Mouse (Mus musculus): Measurements from ENCODE around the gene A630001G21Rik.

Gene A630001G21Rik

DNA sequence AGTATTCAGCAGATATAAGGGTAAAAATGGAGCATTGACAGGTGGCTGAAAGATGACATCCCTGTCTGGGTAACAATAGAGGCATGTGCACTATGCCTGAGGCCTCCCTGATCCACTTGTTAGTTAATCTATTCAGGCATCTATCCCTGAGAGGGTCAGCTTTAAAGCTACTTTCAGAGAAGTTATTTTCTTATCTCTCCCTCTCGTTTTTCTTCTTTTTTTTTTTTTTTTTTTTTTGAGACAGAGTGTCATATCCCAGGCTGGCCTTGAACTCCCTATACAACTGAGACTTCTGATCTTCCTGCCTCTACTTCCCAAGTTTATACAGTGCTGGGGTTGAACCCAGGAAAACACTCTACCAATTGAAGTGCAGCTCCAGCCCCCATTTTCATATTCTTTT, 10.7 kb downstream of the A630001G21Rik start:
- DNase-seq (ENCODE audit: low spot score), result no peak

DNA sequence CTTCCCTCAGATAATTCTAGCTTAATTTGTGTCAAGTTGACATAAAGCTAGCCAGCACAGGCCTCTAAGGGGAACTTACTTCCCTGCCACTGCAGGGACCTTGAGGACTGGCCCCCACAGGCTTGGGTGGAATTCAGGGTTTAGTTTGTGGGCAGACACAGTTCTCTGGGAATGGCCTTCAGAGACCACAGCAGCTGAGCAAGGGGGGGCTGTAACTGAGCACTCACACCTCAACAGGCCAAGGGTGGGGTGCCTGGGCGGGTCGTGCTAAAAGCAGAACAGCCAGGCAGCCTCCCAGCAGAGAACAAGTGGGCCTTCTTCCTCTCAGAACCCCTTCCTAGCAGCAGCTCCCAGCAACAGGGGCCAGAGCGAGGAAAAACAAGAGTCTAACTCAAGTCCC, 12.3 kb downstream of the A630001G21Rik start:
- no peak for DNase-seq (ENCODE audit: low spot score)

DNA sequence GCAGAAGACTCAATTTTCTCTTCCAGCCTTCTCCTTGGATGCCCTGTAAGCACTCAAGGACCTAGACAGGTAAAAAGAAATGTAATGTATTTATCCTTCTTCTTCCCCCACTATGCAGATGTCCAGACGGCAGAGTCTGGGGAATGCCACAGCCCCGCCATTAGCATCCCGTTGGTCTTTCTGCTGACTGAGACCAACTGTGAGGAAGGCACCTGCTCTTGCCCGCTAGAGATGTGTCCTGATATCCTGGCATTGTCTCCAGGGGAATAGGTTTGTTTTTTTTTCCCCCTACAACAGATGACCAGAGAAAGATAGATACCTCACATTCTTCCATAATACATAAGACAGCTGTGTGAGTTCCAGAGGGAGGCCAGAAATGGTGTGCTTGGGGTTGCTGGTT, 14.2 kb downstream of the A630001G21Rik start:
- no peak for DNase-seq (ENCODE audit: low spot score)

DNA sequence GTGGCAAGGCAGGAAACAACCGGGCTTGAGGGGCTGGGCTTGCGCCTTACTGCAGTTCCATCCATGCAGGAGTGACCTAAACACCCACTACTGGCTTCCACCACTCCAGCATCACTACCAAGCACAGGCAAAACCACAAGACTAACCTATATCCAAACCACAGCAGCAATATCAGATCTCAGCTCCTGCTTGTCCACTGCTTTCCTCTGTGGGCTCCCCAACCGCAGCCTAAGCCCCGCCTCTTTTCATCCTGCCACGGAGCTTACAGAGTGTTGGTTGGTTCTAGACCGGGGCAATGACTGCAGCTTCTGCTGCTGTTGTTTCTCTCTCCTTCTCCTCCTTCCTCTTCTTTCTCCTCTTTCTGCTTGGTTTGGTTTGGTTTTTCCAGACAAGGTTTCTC, 15.1 kb downstream of the A630001G21Rik start:
- DNase-seq (ENCODE audit: low spot score), result no peak

DNA sequence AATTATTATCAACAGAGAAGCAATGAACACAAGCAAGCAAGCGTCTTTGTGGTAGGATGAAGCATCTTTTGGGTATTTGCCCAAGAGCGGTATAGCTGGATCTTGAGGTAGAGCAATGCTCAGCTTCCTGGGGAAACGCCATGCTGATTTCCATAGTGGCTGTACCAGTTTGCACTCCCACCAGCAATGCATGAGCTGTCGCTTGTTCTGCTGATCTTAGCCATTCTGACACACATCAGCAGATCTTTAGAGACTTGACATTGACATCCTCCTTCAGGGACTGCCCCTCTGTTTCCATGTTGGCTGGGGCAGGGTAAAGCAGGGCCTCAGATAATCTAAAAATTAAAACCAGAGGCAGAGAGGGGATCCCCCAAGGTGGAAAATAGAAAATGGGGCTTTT, 16.8 kb downstream of the A630001G21Rik start:
- no peak for DNase-seq (ENCODE audit: low spot score)

DNA sequence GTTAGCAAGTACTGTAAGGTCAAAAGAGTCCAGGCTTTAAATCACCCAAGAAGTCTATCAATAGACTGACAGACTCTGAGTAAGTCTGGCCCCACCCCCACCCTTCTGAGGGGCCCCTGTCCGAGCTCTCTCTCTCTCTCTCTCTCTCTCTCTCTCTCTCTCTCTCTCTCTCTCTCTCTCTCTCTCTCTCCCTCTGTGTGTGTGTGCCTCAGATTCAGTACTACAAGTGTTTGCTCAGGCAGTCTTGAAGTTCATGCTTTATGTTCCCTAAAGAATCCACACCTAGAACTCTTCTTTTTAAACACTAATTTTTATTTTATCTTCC, 19.5 kb downstream of the A630001G21Rik start:
- DNase-seq (ENCODE audit: low spot score), result no peak

DNA sequence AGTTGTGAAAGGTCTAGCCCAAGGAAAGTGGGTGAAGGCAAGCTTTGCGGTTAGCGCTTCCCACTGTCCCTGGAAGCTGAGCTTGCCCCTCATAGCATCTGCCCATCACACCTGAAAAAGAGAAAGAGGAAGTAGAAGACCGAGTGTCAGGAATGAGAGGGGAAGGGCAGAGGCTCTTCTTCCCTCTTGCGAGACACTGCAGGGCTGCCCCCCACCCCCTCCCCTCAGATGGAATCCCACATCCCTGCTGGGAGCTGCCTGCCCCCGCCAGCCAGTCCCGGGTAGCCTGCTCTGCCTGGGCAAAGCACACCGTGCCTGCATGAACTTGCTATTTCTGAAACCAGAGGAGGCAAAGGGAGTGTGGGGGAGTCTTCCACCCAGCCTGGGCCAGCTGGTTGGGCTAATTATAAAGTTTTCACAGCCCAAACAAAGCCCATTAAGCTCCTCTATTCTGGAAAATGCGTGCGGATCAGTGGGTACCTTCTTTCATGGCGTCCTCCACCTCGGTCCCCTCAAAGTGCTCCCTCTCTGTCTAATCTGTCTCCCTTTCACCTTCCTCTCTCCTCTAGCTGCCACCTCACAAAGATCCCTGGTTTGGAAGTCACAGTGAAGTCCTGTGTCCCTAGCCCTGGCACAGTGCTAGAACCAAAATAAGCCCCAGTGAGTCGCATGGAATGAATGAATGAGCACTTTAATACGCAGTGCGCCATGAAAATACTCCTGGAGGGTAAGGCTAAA, 20.0 kb downstream of the A630001G21Rik start:
- DNase-seq (ENCODE audit: low spot score), result no peak

DNA sequence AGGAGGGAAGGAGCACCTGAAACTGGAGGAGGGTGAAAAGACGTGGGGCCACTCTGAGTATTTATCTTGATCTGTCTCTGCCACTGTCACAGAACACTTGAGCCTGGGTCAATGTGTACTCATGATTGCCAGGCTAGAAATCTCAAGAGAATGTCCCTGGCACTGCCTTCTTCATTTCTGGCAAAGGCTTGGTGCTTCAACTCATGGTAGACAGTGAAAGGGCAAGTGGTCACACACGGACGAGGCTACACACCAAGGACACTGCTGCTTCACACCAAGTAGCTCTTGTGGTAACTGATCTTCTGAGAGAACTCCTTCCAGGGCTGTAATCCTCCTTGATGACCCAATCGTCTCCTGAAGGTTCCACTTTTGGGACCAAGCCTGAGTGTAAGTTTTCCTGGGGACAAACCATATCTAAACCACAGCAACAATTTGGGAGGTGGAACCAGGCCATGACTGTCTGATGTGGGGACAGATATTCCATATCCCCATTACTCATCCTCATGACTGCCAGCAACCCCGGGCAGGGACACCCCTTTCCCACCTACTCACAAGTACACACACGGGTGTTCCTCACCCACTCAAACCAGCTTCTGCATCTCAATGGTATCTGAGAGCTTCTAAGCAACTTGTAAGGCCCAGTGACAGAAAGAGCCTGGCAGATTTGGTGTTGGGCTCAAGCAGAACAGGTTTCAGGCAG, 20.8 kb downstream of the A630001G21Rik start:
- DNase-seq (ENCODE audit: low spot score), result no peak

DNA sequence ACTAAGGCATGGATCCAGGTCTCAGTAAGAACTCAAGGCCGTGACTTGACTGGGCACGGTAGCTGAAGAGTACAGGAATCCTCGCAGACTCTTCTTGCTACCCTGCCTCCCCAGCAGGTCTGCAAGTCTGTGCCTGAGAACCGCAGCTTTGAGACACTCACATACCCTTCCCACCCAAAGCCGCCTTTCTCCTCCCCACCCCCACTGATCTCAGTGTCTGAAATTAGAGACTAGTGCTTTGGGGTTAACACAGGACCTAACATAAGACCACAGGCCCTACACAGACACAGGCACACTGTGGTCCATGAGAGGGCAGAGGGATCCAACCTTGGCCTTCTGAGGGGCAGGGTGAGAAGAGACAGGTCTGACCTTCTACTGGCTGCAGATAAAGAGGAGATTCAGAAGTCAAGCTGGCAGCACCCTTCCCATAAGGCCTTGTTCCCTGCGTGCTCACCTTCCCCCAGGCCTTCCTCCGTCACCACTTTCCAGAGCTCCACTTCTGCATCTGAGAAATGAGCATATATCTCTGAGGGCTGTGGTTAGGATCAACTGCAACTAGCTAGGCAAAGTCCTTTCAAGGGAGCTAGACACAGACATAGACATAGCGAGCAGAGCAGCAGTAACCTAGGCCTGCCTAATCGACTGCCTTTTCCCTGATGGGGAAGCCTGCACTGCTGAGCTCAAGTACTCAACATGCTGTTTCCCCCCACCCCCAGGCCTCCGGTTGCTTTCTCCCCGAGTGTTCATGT, 26.3 kb downstream of the A630001G21Rik start:
- no peak for DNase-seq (ENCODE audit: low spot score)

DNA sequence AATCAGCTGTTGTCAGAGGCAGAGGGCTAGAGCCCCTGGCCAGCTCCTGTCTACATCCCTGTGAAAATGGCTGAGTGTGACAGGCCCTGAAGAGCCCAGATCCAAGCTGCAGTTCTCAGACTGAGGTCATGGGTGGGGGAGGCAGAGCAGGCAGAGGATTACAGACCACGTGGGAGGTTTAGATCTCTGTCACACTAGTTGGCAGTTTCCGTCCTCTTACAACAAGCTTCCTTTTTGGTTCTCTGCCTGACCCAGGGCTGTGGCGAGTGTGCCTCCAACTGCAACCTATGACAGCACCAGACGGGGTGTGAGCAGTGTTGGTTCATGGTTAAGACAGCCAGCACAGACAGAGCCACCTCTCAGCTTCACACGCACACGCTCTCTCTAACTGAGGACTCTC, 26.9 kb downstream of the A630001G21Rik start:
- no peak for DNase-seq (ENCODE audit: low spot score)

DNA sequence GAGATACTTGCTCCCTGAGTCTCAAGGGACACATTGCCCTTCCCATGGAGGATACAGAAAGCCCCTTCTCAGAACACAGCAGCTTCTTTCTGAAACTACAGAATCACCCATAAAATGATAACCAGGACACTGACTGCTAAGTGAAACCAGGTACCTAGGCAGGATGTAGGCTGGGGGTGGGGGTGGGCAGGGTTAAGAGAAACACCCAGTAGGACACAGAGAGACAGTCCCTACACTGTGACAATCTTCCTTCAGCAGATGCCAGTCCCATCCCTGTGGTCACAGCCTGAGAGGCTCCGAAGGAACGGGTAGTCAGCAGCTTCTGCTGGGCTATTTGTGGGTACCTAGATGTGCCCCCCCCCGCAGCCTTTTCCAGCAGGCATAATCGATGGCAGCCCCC, 27.8 kb downstream of the A630001G21Rik start:
- no peak for DNase-seq (ENCODE audit: low spot score)

DNA sequence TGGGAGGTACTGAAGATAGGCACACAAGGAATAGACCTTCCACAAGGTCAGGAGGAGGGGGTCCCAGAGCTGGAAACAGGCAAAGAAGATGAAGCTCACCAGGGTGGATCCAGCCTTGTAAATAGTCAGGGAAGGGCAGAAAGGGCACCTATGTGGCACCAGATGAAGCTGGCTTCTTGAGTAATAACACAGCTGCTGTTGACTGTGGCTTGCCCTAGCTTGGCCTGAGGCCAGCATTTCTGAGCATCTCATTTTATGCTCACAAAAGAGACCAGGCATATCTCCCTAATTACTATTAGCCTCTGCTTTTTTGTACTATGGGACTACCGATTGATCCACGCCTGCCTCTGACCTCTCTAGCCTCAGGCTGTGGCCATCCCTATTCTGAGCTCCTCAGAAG, 28.6 kb downstream of the A630001G21Rik start:
- no peak for DNase-seq (ENCODE audit: low spot score)

DNA sequence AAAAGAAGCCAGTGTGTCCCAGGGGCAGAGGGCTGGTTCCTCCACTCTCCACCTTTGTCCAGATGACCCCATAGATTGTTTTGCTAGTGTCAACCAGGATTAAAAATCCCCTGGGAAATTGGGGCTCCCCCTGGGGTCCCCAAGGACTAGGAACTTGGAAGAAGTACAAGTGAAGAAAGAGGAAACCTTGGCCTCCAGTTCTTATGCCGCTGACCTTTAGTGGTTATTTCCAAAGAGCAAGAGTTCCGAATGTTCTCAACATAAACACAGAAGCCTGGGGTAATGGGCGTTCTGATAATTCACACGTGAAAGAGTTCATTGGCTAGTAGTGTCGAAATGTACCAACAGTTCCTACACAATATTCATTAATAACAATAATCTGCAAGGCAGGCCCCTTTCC, 31.9 kb downstream of the A630001G21Rik start:
- DNase-seq (ENCODE audit: low spot score), result no peak

DNA sequence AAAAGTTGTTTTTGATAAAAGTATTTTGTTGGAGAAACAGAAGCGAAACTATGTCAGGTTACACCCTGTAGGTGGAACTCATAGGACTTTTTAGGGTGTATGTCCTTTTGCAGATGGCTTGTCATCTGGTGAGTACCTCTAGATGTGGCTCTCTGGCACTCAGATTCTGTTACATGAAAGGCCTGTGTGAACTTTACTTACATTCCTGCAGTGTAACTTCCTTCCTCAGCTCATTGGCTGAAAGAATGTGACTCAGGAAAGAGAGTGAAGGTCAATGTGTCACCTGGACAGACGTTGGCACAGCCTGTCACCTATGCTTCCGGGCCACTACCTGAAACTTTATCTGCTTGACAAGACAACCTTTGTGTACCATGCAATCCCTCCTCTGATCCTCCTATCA, 33.9 kb downstream of the A630001G21Rik start:
- DNase-seq (ENCODE audit: low spot score), result no peak

DNA sequence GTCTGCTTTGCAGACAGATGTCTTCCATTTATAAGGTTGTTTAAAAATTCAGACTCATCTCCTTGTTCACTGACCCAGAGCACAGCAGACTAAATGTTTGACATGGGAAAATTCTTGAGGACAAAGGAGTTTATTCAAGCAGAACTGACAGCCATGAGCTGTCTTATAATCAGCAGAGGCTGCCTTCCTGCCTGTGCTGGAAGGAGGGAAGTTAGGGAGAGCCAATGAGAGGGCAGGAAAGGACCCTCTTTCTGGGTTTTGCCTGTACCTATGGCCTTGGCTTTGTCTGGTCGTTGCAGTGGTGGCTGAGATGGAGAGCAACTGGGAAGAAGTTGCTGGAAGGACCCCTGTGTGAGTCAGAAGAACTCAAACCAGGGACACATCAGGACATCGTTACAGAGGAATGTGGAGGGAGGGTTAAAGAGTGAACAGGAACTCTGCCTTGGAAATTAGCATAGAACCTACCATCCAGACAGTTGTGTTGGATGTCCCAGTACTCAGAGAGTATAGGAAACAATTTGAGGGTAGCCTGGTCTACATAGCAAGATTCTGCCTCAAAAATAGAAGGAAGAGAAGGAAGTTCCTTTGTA, 35.4 kb downstream of the A630001G21Rik start:
- no peak for DNase-seq (ENCODE audit: low spot score)

DNA sequence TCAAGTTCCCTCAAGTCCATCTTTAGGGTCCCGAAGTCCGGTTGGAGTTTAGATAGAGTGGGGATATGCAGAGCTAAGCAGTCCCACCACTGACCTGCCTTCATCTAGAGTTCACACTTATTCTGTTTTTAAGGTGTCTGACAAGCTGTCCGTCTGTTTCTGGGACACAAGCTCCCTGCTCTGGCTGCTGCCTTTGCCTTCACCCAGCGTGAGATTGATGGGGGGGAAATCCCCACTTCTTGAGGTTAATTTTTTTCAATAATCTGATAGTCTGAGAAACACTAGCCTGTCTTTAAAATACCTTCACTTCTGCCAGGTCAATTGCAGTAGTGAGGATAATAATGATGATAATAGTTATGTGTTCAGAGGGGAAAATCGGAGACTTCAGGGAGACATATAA, 36.1 kb downstream of the A630001G21Rik start:
- DNase-seq (ENCODE audit: low spot score), result no peak

DNA sequence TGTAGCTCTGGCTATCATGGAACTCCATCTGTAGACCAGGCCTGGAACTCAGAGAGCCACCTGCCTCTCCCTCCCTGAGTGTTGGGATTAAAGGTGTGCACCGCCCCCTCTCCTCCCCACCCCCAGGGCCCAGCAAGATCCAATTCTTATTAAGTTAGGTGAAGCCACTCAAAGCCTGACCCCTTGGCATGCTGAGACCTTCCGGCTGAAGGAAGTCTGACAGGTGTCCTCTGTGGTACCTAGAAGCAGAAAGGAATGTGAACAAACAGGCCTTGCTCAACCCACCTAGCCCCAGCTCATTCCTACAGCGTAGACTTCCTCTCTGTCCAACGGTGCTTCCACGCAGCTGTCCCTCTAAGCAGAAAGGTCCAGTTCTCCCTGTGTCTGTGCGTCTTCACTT, 37.5 kb downstream of the A630001G21Rik start:
- no peak for DNase-seq (ENCODE audit: low spot score)

DNA sequence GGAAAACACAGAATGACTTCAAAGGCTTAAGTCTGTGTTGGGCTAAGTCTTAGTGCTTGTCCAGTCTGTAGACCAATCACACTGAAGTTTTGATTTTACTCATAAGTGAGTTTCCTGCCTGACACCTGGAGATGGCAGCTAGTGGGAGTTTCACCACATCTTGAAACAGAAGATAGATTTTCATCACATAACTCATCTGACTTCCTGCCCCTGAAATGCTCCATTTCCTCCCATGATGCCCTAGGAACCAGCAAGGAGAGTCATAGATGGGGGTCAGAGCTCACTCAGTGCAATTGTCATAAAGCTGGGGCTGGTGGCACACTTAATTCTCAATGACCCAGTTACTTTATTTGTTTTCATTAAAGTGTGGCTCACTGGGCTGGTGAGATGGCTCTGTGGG, 38.6 kb downstream of the A630001G21Rik start:
- DNase-seq (ENCODE audit: low spot score), result no peak

DNA sequence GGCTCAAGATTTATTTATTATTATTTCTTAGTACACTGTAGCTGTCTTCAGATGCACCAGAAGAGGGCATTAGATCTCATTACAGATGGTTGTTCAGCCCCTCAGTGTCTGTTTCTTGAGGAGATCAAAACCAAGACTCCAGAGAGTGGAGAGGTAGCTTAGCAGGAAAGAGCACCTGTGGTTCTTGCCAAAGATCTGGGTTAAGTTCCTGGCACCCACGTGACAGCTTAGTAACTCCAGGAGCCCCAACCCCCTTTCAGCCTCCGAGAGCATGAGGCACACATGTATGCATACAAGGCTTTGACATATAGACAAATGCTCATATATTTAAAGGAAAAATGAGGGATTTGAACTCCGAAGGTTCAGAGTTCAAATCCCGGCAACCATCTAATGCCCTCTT, 39.4 kb downstream of the A630001G21Rik start:
- no peak for DNase-seq (ENCODE audit: low spot score)

DNA sequence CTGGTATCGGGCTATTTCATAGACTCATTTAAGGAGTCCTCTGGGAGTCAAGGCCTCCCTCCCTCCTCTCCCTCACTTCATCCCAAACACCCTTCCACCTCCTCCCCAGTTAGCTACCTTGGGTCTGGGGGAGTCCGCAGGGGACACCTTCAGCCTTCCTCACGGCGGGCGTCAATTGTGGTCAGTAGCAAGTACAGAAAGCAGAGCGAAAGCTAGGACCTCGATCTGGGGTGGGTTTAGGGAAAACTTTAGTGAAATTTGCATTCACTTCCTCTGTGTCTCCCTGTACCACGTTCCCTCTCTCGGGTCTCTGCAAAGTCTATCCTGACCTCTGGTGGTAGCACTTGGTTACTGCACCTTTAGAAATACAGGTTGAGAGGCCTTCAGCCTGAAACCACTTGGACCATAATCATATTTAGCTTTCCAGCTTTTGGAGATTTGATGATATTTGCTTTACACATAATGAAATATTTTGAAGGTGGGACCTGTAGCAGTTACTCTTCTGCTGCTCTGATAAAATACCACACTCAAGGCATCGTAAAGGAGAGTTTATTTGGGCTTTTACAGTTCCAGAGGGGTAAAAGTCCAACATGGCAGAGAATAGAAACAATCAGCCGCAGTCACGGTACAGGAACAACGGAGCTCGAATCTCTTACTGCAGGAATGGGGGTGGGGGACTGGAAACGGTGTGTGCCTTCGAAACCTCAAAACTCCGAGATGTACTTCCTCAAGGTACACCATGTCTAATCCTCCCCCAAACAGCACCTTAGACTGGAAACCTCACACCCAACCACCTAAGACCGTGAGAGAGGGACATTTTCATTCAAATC, 41.9 kb downstream of the A630001G21Rik start:
- DNase-seq (ENCODE audit: low spot score), result peak; percentile 74

DNA sequence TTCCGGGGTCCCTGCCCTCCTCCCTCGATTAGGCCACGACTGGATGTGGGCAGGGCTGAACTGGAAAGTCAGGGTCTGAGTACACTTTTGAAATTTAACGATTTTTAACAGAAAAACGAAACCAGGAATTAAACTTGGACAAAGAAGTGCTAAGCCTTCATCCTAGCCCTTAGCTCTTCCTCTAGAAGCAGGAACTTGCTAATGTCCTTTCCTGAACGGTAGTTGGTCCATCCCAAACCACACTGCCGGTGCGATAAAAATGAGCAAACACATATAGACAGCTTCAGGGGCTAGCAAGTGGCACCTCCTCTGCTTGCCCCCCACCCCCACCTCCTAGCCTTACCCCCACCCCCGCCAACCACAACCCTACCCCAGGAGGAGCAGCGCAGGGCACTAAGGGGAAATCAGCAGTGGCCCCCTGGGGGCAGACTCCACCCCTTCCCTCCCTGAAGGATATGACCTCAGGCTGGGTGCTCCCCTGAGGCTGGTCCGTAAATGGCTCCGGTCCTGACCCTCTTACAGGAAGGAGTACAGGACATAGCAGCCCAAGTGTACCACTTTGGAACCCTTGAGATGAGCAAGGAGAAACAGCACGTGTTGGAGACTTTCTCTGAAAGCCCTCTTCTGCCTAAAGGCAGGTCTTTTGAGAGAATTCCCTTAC, 42.9 kb downstream of the A630001G21Rik start:
- DNase-seq (ENCODE audit: low spot score), result no peak

All from layer of hippocampus, adult 9-10 months (tissue).